Mouse (Mus musculus) brain, embryonic 14.5 days (tissue): ENCODE results near the gene Cmtr2.

Experiments
- CTCF ChIP-seq: fragments of 200-500 bp; IDR thresholded peaks from 2 replicates; pipeline ENCODE4 v1.5.1; 2012; ENCODE audit warnings: inconsistent platforms, mild to moderate bottlenecking, moderate library complexity, borderline replicate concordance; ENCODE audit not compliant: insufficient read depth, insufficient read length; ENCODE audit errors: extremely low read depth
- POLR2A ChIP-seq: fragments of 200-500 bp; IDR thresholded peaks from 2 replicates; pipeline ENCODE4 v1.6.1; 2012; ENCODE audit warnings: mild to moderate bottlenecking, inconsistent platforms, borderline replicate concordance; ENCODE audit not compliant: poor library complexity, insufficient read depth, insufficient read length, severe bottlenecking; ENCODE audit errors: extremely low read depth

DNA sequence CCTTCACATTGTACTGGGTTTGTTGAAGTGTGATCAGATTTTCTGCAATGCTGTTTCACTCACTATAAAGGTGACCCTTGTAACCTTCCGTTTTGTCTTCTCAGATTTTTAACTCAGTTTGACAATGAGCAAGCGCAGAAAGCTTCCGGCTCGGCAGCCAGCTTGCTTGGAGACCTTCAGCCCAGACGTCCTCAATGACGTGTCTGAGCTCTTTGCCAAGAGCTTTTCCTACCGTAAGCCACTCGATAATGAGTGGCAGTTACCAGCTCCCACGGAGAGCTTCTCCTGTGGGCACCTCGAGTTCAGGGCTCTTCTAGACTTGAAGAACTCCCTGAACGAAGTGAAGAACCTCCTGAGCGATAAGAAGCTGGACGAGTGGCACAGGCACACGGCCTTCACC, 5.5 kb downstream of the Cmtr2 start:
- TF ChIP-seq POLR2A (no peak), CTCF (no peak)
